Mouse (Mus musculus): Measurements from ENCODE around the gene Wnt3. TPM values are rescaled to one million over a fixed set of nuclear protein-coding genes. Genes with fewer than 3 reads are reported as not detected.

Gene Wnt3
- 0.16 TPM for polyA plus RNA-seq (2017; shearing (Covaris generic))

GRCm38 (mm10) chr11:103773387-103774227 is at the start of gene Wnt3:
Gene Wnt3 (plus strand): TSS chr11:103774150.

DNA sequence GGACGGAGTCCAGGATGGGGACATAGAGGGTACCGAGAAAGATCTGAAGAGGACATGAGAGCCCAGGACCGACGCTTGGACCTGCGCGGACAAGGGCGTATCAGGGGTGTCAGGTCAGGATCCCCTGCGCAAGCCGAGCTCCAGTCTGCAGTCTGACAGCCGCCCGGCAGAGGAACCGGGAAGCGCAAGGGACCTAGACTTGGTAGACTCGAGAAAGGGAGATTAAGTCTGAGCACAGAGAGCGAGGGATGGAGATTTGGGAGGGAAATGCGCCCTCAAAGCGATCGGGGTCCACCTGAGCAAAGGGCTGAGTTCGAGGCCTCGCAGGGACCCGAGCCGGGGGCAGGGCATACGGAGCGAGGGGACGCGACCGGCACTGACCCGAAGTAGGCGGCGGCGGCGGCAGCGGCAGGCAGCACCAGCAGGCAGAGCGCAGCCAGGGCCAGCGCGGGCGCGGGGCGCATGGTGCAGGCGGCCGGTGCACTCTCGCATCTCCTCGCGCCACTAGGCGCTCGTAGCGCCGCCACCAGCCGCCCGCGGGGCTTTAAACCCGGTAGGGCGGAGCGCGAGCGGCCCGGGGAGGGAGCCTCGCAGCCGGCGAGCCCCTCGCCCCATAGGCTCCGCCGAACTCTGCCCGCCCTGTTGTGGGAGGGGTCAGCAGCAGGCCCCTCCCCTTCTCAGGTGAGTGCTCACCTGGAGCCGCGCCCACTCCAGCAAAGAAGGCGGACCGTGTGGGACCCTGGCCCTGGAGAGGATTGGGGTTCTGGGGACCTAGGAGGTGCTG is 24.5 kb upstream of the Wnt3 start, which contains the start of gene Wnt9b:
TSS of gene Wnt9b (minus strand) at position 516 of the 784 bp plus-strand sequence.

Other genes starting within 250 kb of the Wnt3 start
- not detected for gene Gm884, start 153.0 kb upstream of the Wnt3 start, polyA plus RNA-seq (2017; shearing (Covaris generic))
- not detected for gene Lyzl6, start 135.3 kb upstream of the Wnt3 start, polyA plus RNA-seq (2017; shearing (Covaris generic))
- gene Rprml, start 124.6 kb upstream of the Wnt3 start, polyA plus RNA-seq (2017; shearing (Covaris generic)): not detected
- 104 TPM for gene Gosr2, start 76.3 kb upstream of the Wnt3 start, polyA plus RNA-seq (2017; shearing (Covaris generic))
- not detected for gene Wnt9b, start 24.3 kb upstream of the Wnt3 start, polyA plus RNA-seq (2017; shearing (Covaris generic))
- gene Nsf, start 179.9 kb downstream of the Wnt3 start, polyA plus RNA-seq (2017; shearing (Covaris generic)): 66.2 TPM
- 19.1 TPM for gene Arf2, start 192.6 kb downstream of the Wnt3 start, polyA plus RNA-seq (2017; shearing (Covaris generic))

Measured in effector memory CD4-positive, alpha-beta T cell, adult 5 months (primary cell).